Mouse (Mus musculus) ES-E14 (cell line): ENCODE data around the gene Ndufs1. TPM values are rescaled to one million over a fixed set of nuclear protein-coding genes. Genes with fewer than 3 reads are reported as not detected.

Experiments used
- DNase-seq: peaks from one replicate; pipeline ENCODE4 v3.0.0-alpha.2; 2013; ENCODE audit warnings: low read depth, low spot score
- H3K27ac ChIP-seq: 2 replicates; pipeline ENCODE4 v1.5.1; 2012; ENCODE audit warnings: low read depth, mild to moderate bottlenecking, low read length, moderate library complexity, mixed read lengths; ENCODE audit not compliant: poor library complexity, insufficient read depth, severe bottlenecking
- H3K36me3 ChIP-seq: 2 replicates; pipeline ENCODE4 v1.6.1; 2012; ENCODE audit warnings: mild to moderate bottlenecking, low read length, moderate library complexity, mixed read lengths; ENCODE audit not compliant: control insufficient read depth, poor library complexity, insufficient read depth, severe bottlenecking
- H3K4me1 ChIP-seq, 2 experiments: fragments of 150-350 bp in 1 of 2; sonication (generic) in 1 of 2; 2 replicates each; pipeline ENCODE4 v1.6.1; 2012; ENCODE audit warnings: low read length in 2 of 2, mild to moderate bottlenecking in 1 of 2, mixed read lengths in 1 of 2; ENCODE audit not compliant: control insufficient read depth in 2 of 2, insufficient read depth in 2 of 2, poor library complexity in 1 of 2
- H3K4me3 ChIP-seq, 2 experiments: fragments of 150-350 bp in 1 of 2; sonication (generic) in 1 of 2; 2 replicates each; pipeline ENCODE4 v1.5.1; 2012; ENCODE audit warnings: low read length in 2 of 2, low read depth in 1 of 2, mild to moderate bottlenecking in 1 of 2, mixed read lengths in 1 of 2; ENCODE audit not compliant: insufficient read depth in 1 of 2, poor library complexity in 1 of 2, severe bottlenecking in 1 of 2
- H3K9ac ChIP-seq: 2 replicates; pipeline ENCODE4 v1.6.1; 2012; ENCODE audit warnings: low read depth, mild to moderate bottlenecking, low read length, mixed read lengths; ENCODE audit not compliant: poor library complexity, insufficient read depth, severe bottlenecking
- H3K9me3 ChIP-seq: fragments of 150-350 bp; sonication (generic); 2 replicates; pipeline ENCODE4 v1.6.1; 2012; ENCODE audit warnings: low read depth, mild to moderate bottlenecking, low read length; ENCODE audit not compliant: control insufficient read depth, insufficient read depth
- CHD2 ChIP-seq: IDR thresholded peaks from 2 replicates; pipeline ENCODE4 v1.6.1; 2014; ENCODE audit warnings: mild to moderate bottlenecking, low read depth, low read length, inconsistent platforms
- HCFC1 ChIP-seq: IDR thresholded peaks from 2 replicates; pipeline ENCODE4 v1.6.1; 2012; ENCODE audit warnings: low read length, inconsistent platforms, borderline replicate concordance; ENCODE audit not compliant: insufficient read depth
- MAFK ChIP-seq: IDR thresholded peaks from 2 replicates; pipeline ENCODE4 v1.6.1; 2014; ENCODE audit warnings: mild to moderate bottlenecking, low read depth, low read length, inconsistent platforms; ENCODE audit not compliant: insufficient read depth
- ZC3H11A ChIP-seq: IDR thresholded peaks from 2 replicates; pipeline ENCODE4 v1.6.1; 2012; ENCODE audit warnings: low read depth, mild to moderate bottlenecking, inconsistent platforms, low read length, borderline replicate concordance
- ZNF384 ChIP-seq: IDR thresholded peaks from 2 replicates; pipeline ENCODE4 v1.6.1; 2012; ENCODE audit warnings: low read depth, low read length, inconsistent platforms
- in situ Hi-C, 2 experiments: fragments of 600-800 bp; cut with MboI; formaldehyde crosslinking; loops; one replicate each; pipeline ENCODE4 v1.15.1; 2025; ENCODE audit warnings: low sequenced_read_pairs in 2 of 2, inconsistent platforms in 1 of 2; ENCODE audit not compliant: unreplicated experiment in 2 of 2
- total RNA-seq: library from RNA; depleted of rRNA; stranded (reverse); fragments of 300-350 nt; gene quantifications from 2 replicates; pipeline ENCODE4 v1.2.3, GENCODE M21; 2012

Gene Ndufs1
- total RNA-seq, 1 experiment: 101 TPM

DNA sequence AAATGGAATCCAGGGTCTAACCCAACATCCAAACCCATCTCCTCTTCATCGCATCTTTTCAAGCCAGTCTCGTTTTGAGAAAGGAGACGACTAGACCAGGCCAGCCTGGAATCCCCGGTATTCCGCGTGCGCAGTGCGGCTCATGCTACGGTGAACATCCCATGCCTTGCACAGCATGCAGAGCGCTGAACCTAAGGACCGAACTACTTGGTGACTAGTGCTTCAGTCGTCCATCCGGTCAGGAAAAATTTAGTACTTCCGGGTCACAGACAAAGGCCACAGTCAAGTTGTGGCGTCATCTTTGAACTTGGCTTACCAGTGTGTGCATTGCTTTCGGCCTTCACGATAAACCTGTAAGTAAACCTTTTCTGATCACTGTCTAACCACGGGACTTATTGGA lies 23.7 kb upstream of the Ndufs1 start:
- TF ChIP-seq HCFC1 (no peak), ZC3H11A (no peak), MAFK (no peak), ZNF384 (no peak), CHD2 (peak; percentile 56; the same call in 1 of the 2 replicates)
- Histone ChIP-seq H3K27ac (peak overlapping the region; percentile 91), H3K4me1 (peaks cover 2 to 8% of the 10 kb centered on the region in 2 experiments; a peak in 3 of 4 replicates), H3K36me3 (no peaks in the 10 kb centered on the region; the same call in 1 of the 2 replicates), H3K9ac (peak overlapping the region; percentile 73), H3K9me3 (no peaks in the 10 kb centered on the region), H3K4me3 (peak overlapping the region; percentile 75 to 85)
- in situ Hi-C loops: no loop called here
- DNase-seq: no peak

DNA sequence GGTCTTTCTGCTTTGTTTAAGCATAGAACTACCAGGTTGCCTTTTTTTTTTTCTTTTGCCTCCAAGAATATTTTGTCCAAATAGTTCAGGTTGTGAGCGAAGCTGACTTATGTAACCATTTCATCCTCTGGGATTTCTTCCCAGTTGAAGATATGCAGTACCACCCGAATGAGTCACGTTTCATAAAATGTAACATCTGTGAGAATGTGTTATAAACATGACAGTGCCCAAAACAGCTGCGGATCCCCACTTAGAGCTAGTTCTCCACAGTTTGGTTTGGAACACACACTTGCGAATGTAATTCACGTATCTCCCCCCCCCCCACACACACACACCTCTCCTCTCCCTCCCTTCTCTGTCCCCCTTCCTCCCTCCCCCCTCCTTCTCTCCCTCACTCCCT lies 22.8 kb upstream of the Ndufs1 start:
- no peaks in the 10 kb centered on the region; the same call in 1 of the 2 replicates for H3K36me3 ChIP-seq

DNA sequence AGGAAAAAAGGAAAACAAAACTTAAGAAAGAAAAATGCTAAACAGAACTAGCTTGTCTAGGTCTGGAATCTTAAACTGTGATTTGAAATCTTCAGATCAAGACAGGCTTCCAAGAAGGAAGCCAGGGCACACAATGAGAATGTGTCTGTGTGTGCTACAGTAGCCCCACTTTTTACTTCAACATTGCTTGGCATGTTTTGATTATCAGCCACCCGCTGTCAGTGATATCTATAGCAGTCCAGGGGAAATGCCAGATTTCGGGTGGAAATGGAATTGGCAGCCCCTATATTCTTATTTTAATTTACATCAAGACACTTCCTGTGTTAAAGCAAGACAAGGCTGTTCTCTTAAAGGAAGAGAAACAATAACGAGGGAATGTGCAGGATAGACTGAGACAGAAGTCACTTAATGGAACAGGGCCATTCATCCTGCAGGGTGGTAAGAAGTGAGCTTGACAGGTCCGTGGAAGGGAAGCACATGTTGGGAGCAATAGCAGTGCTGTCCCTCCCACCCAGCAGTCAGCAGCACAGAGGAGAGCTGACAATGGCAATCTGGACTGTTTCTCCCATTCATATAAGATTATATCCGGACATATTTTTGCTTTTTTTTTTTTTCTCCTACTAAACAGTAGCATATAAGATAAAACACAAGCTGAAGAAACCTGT lies 19.3 kb upstream of the Ndufs1 start:
- in situ Hi-C loops: no loop called here
- peaks cover 0 to 7% of the 10 kb centered on the region in 2 experiments; a peak in 2 of 4 replicates for H3K4me1 ChIP-seq
- no peak for DNase-seq
- H3K9ac ChIP-seq: no peak overlapping the region
- H3K36me3 ChIP-seq: no peaks in the 10 kb centered on the region
- TF ChIP-seq CHD2 (no peak), MAFK (no peak), ZNF384 (no peak), HCFC1 (no peak), ZC3H11A (no peak)
- H3K4me3 ChIP-seq: no peak overlapping the region
- H3K27ac ChIP-seq: no peak overlapping the region
- H3K9me3 ChIP-seq: no peaks in the 10 kb centered on the region

More for the DNA sequence above, 22.8 kb upstream of the Ndufs1 start:
- Histone ChIP-seq H3K4me3 (peak overlapping the region; percentile 75 to 85), H3K4me1 (peaks cover 3 to 4% of the 10 kb centered on the region in 2 experiments; a peak in 3 of 4 replicates), H3K9ac (peak overlapping the region; percentile 73; the same call in 1 of the 2 replicates), H3K27ac (peak overlapping the region; percentile 91; the same call in 1 of the 2 replicates), H3K9me3 (no peaks in the 10 kb centered on the region)
- TF ChIP-seq ZC3H11A (no peak), HCFC1 (no peak), MAFK (no peak), ZNF384 (no peak), CHD2 (no peak)
- in situ Hi-C loops: no loop called here
- DNase-seq: no peak

DNA sequence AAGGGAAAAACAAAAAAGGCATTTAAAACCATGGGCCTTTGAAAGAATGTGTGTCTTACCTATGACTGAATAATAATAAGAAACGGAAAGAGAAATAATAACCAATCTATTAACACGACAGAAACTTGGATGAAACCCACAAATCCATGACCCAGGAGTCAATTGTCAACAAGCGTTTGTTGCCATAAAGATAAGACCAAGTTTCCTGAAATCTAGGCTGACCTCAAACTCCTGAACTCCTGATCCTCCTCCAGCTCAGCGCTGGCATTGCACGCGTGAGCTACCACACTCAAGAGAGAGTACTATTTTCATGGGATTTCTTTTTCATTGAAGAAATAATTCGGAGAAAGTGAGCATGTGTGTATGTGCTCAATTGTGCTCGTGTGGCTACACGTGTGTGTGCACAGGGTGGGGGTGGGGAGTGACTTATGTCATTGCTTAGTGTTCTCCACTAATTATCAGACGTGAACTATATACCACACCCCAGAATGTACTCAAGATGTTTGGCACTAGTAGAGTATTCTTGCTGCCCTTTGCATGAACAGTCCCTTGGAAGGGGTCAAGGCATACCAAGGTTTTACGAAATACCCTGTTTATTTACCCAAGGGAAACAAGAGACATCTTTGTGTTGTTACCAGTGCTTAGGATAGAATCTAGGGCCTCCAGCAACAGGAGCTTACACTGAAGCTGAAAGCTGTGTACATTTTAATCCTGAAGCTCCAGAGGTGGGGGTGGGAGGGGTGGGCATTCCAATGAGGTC lies 15.9 kb upstream of the Ndufs1 start:
- Histone ChIP-seq H3K9ac (no peak overlapping the region), H3K4me1 (peaks cover 0 to 5% of the 10 kb centered on the region in 2 experiments; a peak in 1 of 4 replicates), H3K36me3 (no peaks in the 10 kb centered on the region), H3K9me3 (no peaks in the 10 kb centered on the region), H3K4me3 (no peak overlapping the region), H3K27ac (no peak overlapping the region)
- in situ Hi-C loops: no loop called here
- no peak for DNase-seq
- TF ChIP-seq CHD2 (no peak), MAFK (no peak), HCFC1 (no peak), ZC3H11A (no peak), ZNF384 (no peak)
